Mouse (Mus musculus): ENCODE results near the gene Fam78a. TPM values are rescaled to one million over a fixed set of nuclear protein-coding genes. Genes with fewer than 3 reads are reported as not detected.

The Fam78a gene
- total RNA-seq, 1 experiment: 4.1 TPM

GRCm38 (mm10) chr2:32115851-32116268 is 31.2 kb upstream of the Fam78a start:
- Histone ChIP-seq H3K9ac (ENCODE audit: insufficient read depth, low read depth, low read length, poor library complexity, severe bottlenecking) (no peak overlapping the region), H3K4me3 (ENCODE audit: insufficient read depth in 1 of 2, low read depth in 1 of 2, low read length in 2 of 2, poor library complexity in 1 of 2, severe bottlenecking in 1 of 2) (no peak overlapping the region), H3K27ac (ENCODE audit: insufficient read depth, low read depth, low read length, poor library complexity, severe bottlenecking) (no peak overlapping the region), H3K9me3 (ENCODE audit: control insufficient read depth, insufficient read depth, low read depth, low read length) (peaks cover 8% of the 10 kb centered on the region), H3K36me3 (ENCODE audit: control insufficient read depth, insufficient read depth, low read length, poor library complexity, severe bottlenecking) (no peaks in the 10 kb centered on the region), H3K4me1 (ENCODE audit: control insufficient read depth in 2 of 2, insufficient read depth in 2 of 2, low read length in 2 of 2, poor library complexity in 1 of 2) (no peaks in the 10 kb centered on the region)
- no peak for DNase-seq (ENCODE audit: low read depth, low spot score)
- TF ChIP-seq ZNF384 (IDR thresholded peaks at IDR 0.05; ENCODE audit: low read depth, low read length): no peak
- no peak for TF ChIP-seq HCFC1 (IDR thresholded peaks at IDR 0.05; ENCODE audit: borderline replicate concordance, insufficient read depth, low read length)
- in situ Hi-C loops (cut with MboI; ENCODE audit: low sequenced_read_pairs in 2 of 2, unreplicated experiment in 2 of 2): no loop called here

- H3K9me3 ChIP-seq (ENCODE audit: control insufficient read depth, insufficient read depth, low read depth, low read length): peaks cover 3% of the 10 kb centered on the region; the same call in 1 of the 2 replicates
- H3K36me3 ChIP-seq (ENCODE audit: control insufficient read depth, insufficient read depth, low read length, poor library complexity, severe bottlenecking): no peaks in the 10 kb centered on the region
- no peak overlapping the region for H3K9ac ChIP-seq (ENCODE audit: insufficient read depth, low read depth, low read length, poor library complexity, severe bottlenecking)
- TF ChIP-seq HCFC1 (IDR thresholded peaks at IDR 0.05; ENCODE audit: borderline replicate concordance, insufficient read depth, low read length) (no peak), CHD2 (IDR thresholded peaks at IDR 0.05; ENCODE audit: low read depth, low read length) (no peak), ZC3H11A (IDR thresholded peaks at IDR 0.05; ENCODE audit: borderline replicate concordance, low read depth, low read length) (no peak), ZNF384 (IDR thresholded peaks at IDR 0.05; ENCODE audit: low read depth, low read length) (no peak), MAFK (IDR thresholded peaks at IDR 0.05; ENCODE audit: insufficient read depth, low read depth, low read length) (no peak)
- H3K27ac ChIP-seq (ENCODE audit: insufficient read depth, low read depth, low read length, poor library complexity, severe bottlenecking): no peak overlapping the region
- in situ Hi-C loops (cut with MboI; ENCODE audit: low sequenced_read_pairs in 2 of 2, unreplicated experiment in 2 of 2): no loop called here
- no peak for DNase-seq (ENCODE audit: low read depth, low spot score)
- H3K4me1 ChIP-seq (ENCODE audit: control insufficient read depth in 2 of 2, insufficient read depth in 2 of 2, low read length in 2 of 2, poor library complexity in 1 of 2): no peaks in the 10 kb centered on the region
- no peak overlapping the region for H3K4me3 ChIP-seq (ENCODE audit: insufficient read depth in 1 of 2, low read depth in 1 of 2, low read length in 2 of 2, poor library complexity in 1 of 2, severe bottlenecking in 1 of 2)
Measured at GRCm38 (mm10) chr2:32112548-32112947, 27.9 kb upstream of the Fam78a start.

GRCm38 (mm10) chr2:32111268-32111667 is 26.6 kb upstream of the Fam78a start:
- Histone ChIP-seq H3K4me1 (ENCODE audit: control insufficient read depth in 2 of 2, insufficient read depth in 2 of 2, low read length in 2 of 2, poor library complexity in 1 of 2) (no peaks in the 10 kb centered on the region), H3K4me3 (ENCODE audit: insufficient read depth in 1 of 2, low read depth in 1 of 2, low read length in 2 of 2, poor library complexity in 1 of 2, severe bottlenecking in 1 of 2) (no peak overlapping the region), H3K9me3 (ENCODE audit: control insufficient read depth, insufficient read depth, low read depth, low read length) (peaks cover under 1% of the 10 kb centered on the region; the same call in 1 of the 2 replicates), H3K36me3 (ENCODE audit: control insufficient read depth, insufficient read depth, low read length, poor library complexity, severe bottlenecking) (no peaks in the 10 kb centered on the region), H3K9ac (ENCODE audit: insufficient read depth, low read depth, low read length, poor library complexity, severe bottlenecking) (no peak overlapping the region), H3K27ac (ENCODE audit: insufficient read depth, low read depth, low read length, poor library complexity, severe bottlenecking) (no peak overlapping the region)
- no peak for DNase-seq (ENCODE audit: low read depth, low spot score)
- in situ Hi-C loops (cut with MboI; ENCODE audit: low sequenced_read_pairs in 2 of 2, unreplicated experiment in 2 of 2): no loop called here
- no peak for TF ChIP-seq CHD2 (IDR thresholded peaks at IDR 0.05; ENCODE audit: low read depth, low read length)
- TF ChIP-seq MAFK (IDR thresholded peaks at IDR 0.05; ENCODE audit: insufficient read depth, low read depth, low read length): no peak
- no peak for TF ChIP-seq ZC3H11A (IDR thresholded peaks at IDR 0.05; ENCODE audit: borderline replicate concordance, low read depth, low read length)
- TF ChIP-seq ZNF384 (IDR thresholded peaks at IDR 0.05; ENCODE audit: low read depth, low read length): no peak
- no peak for TF ChIP-seq HCFC1 (IDR thresholded peaks at IDR 0.05; ENCODE audit: borderline replicate concordance, insufficient read depth, low read length)

GRCm38 (mm10) chr2:32105930-32106329 is 21.3 kb upstream of the Fam78a start:
- in situ Hi-C loops (cut with MboI; ENCODE audit: low sequenced_read_pairs in 2 of 2, unreplicated experiment in 2 of 2): no loop called here
- Histone ChIP-seq H3K4me3 (ENCODE audit: insufficient read depth in 1 of 2, low read depth in 1 of 2, low read length in 2 of 2, poor library complexity in 1 of 2, severe bottlenecking in 1 of 2) (no peak overlapping the region), H3K9me3 (ENCODE audit: control insufficient read depth, insufficient read depth, low read depth, low read length) (no peaks in the 10 kb centered on the region), H3K4me1 (ENCODE audit: control insufficient read depth in 2 of 2, insufficient read depth in 2 of 2, low read length in 2 of 2, poor library complexity in 1 of 2) (peaks cover 0 to 7% of the 10 kb centered on the region in 2 experiments; a peak in 1 of 4 replicates), H3K27ac (ENCODE audit: insufficient read depth, low read depth, low read length, poor library complexity, severe bottlenecking) (no peak overlapping the region), H3K36me3 (ENCODE audit: control insufficient read depth, insufficient read depth, low read length, poor library complexity, severe bottlenecking) (no peaks in the 10 kb centered on the region), H3K9ac (ENCODE audit: insufficient read depth, low read depth, low read length, poor library complexity, severe bottlenecking) (no peak overlapping the region)
- TF ChIP-seq MAFK (IDR thresholded peaks at IDR 0.05; ENCODE audit: insufficient read depth, low read depth, low read length) (no peak), HCFC1 (IDR thresholded peaks at IDR 0.05; ENCODE audit: borderline replicate concordance, insufficient read depth, low read length) (no peak), ZC3H11A (IDR thresholded peaks at IDR 0.05; ENCODE audit: borderline replicate concordance, low read depth, low read length) (no peak), ZNF384 (IDR thresholded peaks at IDR 0.05; ENCODE audit: low read depth, low read length) (no peak), CHD2 (IDR thresholded peaks at IDR 0.05; ENCODE audit: low read depth, low read length) (no peak)
- no peak for DNase-seq (ENCODE audit: low read depth, low spot score)

Data from ES-E14 (cell line).